Mouse (Mus musculus) frontal cortex, postnatal 36 days (tissue): Measurements from ENCODE around the gene Mrs2.
A peak's percentile ranks its signal among the peaks of the same experiment; 100 is the strongest.
"Not testable (repeated sequence)": the region's sequence is repeated elsewhere in the genome, so short reads cannot be mapped to it uniquely, and the experiment has no call there.

Experiments used
- DNase-seq, 2 experiments: peaks; one replicate each; pipeline ENCODE4 v3.0.0; 2022; ENCODE audit warnings: low spot score in 2 of 2

The Mrs2 gene

DNA sequence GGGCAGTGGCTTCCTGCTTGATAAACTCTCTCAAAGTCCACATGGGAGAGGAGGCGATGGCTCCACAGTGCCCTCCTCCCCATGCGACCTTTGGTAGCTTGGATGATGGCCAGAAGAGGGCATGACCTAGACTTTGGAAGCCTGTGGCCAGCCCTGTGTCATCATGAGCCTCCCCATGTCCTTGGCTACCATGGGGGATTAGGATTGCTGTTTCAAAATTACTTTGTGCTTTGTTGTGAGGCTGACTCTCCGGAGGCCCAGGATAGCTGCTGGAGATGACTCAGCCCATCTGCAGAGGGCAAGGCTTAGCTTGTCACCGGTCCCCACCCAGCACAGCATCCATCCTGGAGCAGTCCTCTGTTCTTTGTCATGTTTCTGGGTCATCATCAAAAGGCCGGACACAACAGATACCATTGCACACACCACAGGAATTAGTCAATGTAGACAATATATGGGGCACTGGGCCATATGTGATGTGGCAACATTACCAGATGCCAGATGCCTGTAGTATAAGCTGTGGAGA lies 42.3 kb downstream of the Mrs2 start:
- DNase-seq = peak in 1 of 2 experiments; percentile 13

GRCm38 (mm10) chr13:24976384-24976783 lies 43.8 kb downstream of the Mrs2 start:
- DNase-seq = peak in 1 of 2 experiments; percentile 12

- DNase-seq = not testable (repeated sequence)
Observed at GRCm38 (mm10) chr13:24971776-24972175, 48.4 kb downstream of the Mrs2 start.

DNA sequence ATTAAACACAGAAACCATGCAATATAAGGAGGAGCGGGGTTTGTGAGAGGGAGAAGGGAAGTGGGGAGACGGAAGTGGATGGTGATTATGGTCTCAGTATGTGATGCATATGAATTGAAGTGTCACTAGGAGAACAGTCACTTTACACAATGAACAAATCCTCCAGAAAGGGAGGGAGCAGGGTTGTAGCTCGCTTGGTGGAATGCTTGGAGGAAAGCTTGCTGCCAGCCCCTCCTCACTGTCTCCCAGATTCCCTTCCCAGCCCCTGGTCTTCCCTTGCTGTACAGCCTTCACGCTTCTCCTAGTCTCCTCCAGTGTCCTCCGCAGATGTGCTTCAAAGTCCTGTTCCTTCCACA lies 54.4 kb downstream of the Mrs2 start:
- no peak for DNase-seq

DNA sequence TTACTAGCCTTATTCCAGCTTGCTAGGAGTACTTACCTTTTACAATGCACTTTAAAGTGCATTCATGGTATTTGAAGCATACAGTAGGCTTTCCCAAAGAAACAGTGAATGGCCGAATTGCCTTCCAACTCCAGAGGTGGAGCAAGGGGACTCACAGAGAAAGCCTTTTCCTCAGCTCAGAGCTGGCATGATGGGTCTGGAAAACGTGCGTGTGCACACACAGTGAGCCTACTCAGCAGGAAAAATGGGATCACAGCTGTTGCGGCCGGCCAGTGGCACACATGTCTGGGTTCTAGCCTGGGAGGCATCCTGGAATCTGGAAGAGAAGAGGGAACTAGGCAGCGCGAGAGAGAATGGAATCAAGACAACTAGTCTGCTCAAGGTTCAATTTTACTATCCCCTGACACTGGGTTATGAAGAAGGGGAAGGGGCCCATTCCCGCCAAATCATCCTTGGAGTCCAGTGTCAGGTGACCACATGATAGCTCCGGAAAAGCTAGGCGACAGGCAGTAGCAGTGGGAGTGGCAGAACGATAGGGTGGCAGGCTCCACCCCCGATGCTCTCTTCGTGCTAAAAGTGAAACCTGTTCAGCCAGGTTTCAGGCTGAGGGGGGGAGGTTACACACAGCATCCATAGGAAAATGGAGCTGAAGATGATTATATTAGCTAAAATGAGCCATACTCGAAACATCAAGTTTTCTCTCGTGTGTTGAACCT lies 54.9 kb downstream of the Mrs2 start:
- no peak for DNase-seq

DNA sequence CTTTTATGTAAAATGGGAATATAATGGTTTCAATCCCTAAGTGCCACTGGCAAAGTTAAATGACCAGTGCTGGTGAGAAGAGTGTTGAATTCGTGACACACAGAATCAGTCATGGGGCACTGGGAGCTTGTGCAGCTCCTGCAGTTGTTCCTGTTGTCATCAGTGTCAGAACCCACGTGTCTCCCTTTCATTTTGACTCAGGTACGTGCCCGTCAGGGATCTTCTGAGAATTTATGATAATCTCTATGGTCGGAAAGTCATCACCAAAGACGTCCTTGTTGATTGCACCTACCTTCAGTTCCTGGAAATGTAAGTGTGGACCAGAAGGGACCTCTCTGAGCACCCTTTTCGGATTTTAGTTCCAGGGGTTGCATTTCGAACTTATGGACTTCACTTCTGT lies 58.1 kb downstream of the Mrs2 start:
- no peak for DNase-seq

DNA sequence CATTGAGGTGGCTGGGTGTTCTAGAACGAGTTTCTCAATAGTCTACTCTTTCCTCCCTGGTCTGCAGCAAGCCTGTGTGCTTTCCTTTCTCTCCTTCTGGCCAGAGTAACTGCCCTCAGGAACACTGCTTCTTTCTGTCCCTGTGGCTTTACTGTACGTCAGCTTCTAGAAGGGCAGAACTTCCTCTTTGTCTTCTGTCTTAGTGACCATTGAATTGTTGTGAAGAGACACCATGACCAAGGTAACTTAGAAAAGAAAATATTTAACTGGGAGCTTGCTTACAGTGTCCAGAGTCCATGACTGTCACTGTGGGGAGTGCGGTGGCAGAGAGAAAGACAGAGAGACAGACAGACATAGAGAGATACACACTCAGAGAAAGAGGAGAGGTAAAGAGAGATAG lies 60.1 kb downstream of the Mrs2 start:
- no peak for DNase-seq

DNA sequence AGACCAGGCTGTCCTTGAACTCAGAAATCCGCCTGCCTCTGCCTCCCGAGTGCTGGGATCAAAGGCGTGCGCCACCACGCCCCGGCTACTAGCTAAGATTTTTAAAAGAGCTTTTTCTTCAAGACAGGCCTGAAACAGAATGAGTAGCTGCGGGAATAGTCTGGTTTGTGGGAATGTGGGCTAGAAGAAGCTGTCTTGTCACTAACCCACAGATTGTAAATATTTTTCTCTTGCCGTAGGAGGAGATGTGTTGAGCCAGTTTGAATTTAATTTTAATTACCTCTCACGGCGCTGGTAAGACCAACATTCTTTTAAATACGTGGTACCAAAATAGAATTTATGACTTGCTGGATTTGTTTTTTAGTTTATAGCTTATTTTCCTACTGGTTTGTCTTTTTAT lies 61.5 kb downstream of the Mrs2 start:
- DNase-seq = no peak

- DNase-seq = no peak
Observed at GRCm38 (mm10) chr13:24955500-24955899, 64.7 kb downstream of the Mrs2 start.

- DNase-seq = no peak
Observed at GRCm38 (mm10) chr13:24955091-24955490, 65.1 kb downstream of the Mrs2 start.

GRCm38 (mm10) chr13:24952659-24953058 lies 67.5 kb downstream of the Mrs2 start:
- no peak for DNase-seq

- DNase-seq = no peak
Observed at GRCm38 (mm10) chr13:24948870-24949269, 71.3 kb downstream of the Mrs2 start.

GRCm38 (mm10) chr13:24947158-24947557 lies 73.0 kb downstream of the Mrs2 start:
- no peak for DNase-seq

GRCm38 (mm10) chr13:24945567-24945966 lies 74.6 kb downstream of the Mrs2 start:
- DNase-seq = no peak

- no peak for DNase-seq
Observed at GRCm38 (mm10) chr13:24943303-24943702, 76.9 kb downstream of the Mrs2 start.

DNA sequence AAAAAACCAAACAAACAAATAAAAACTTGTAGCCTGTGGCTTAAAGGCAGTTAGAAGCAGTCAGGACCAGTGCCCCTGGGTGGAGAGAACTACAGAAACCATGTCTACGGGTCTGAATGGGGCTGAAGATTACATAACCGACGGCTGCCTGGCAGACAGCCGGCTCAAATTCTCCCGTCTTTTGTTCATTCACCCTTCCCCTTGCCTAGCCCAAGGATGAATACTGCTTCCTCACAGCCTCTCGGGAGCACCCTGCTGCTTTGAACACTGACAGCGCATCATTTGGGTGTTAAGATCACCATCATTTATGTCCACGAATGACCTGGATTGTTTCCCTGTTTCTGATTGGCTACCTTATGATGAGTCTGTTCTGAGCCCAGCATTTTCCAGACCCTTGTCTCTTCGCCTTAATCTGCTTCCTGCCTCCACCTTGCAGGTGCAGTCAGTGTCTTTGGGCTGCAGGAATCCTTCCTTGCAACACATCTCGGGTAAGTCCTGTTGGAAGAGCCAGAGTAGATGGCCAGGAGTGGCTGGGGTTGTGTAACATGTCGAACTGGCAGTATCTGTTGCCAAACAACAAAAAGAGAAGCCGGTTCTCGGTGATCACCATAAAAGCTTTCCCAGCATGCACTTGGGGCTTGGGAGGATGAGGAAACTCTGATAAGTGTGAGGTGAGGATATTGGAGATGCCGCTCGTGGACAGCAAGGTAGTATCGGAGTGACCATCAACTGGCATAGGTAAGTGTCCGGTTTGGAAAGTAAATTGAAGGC lies 77.5 kb downstream of the Mrs2 start, which contains the start of gene Gpld1:
TSS of gene Gpld1 (plus strand) at position 641 of the 771 bp plus-strand sequence.
- DNase-seq = peak; percentile 13 to 29

- DNase-seq = no peak
Observed at GRCm38 (mm10) chr13:24939472-24939871, 80.7 kb downstream of the Mrs2 start.

DNA sequence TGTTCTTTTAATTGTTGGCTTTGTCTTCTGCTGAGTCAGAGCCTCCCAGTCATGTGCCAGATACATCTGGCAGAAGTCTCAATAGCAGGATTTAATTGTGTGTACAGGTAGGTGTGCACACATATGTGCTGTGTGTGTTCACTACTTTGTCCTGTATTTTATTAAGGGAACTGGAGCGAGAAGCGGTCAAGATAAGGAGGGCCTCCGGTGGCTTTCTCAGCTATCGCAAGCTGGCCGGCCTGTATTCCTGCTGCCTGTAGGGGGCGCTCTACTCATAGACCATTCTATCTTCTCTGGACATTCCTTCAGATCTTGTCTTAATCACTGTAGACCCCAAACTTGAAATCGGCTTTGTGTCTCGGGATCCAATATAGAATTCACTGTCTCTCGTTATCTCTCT lies 81.5 kb downstream of the Mrs2 start:
- peak; percentile 66 to 80 for DNase-seq

DNA sequence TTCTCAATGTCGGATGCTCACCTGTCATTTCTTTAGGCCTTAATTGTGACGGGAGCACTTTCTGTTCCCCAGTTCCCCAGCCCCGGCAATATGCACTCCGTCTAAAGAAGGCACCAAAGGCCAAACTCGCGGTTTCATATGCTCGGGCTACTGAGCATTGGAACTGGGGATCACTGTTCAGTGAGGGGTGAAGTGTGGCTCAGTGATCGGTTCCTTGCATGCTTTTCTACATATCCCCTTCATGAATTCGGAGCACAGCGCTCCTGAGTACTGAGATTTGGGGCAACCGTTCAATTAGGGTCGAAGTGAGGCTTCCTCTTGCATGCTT lies 82.4 kb downstream of the Mrs2 start:
- DNase-seq = no peak
